Mouse (Mus musculus): ENCODE measurements around the gene Wdr86.

Gene Wdr86

GRCm38 (mm10) chr5:24684578-24685365 is 45.8 kb downstream of the Wdr86 start:
- DNase-seq (ENCODE audit: low spot score in 2 of 2) = peak in 1 of 2 experiments; percentile 39

- no peak for DNase-seq (ENCODE audit: low spot score in 2 of 2)
These were observed 49.1 kb downstream of the Wdr86 start for GRCm38 (mm10) chr5:24681436-24681835.

GRCm38 (mm10) chr5:24674238-24674637 is 56.3 kb downstream of the Wdr86 start:
- DNase-seq (ENCODE audit: low spot score in 2 of 2) = peak; percentile 64 to 83

Measured in urinary bladder, postnatal 4 days (tissue).